Mouse (Mus musculus): ENCODE measurements at regions not wholly inside any gene's neighbourhood (a gene's known extent, or its start where the extent isn't known, plus 50 kb on each side); places are given as distances from the start of the nearest gene placed in this dataset.

- TF ChIP-seq CTCF (IDR thresholded peaks at IDR 0.05; ENCODE audit: low read depth) (no peak), EP300 (IDR thresholded peaks at IDR 0.05; ENCODE audit: low read depth) (no peak)
Measured at GRCm38 (mm10) chr7:67426076-67426475, 53.4 kb upstream of the Mef2a start.

Measured in heart, postnatal 0 days (tissue).